Mouse (Mus musculus) lung, embryonic 14.5 days (tissue): ENCODE data around the gene Wwox. TPM values are rescaled to one million over a fixed set of nuclear protein-coding genes. Genes with fewer than 3 reads are reported as not detected.

Experiments used
- ATAC-seq: fragments of 200-750 bp; cut with Nextera tagmentation; 2 replicates; pipeline ENCODE4 v1.8.0; 2017; ENCODE audit warnings: mild to moderate bottlenecking, moderate TSS enrichment, moderate library complexity; ENCODE audit not compliant: insufficient read depth
- DNase-seq: peaks from one replicate; pipeline ENCODE4 v3.0.0-alpha.2; 2015
- H3K27ac ChIP-seq: fragments of 300-500 bp; sonication (generic); 2 replicates; pipeline ENCODE4 v1.5.1; 2014; ENCODE audit warnings: low read depth, mild to moderate bottlenecking, moderate library complexity
- H3K27me3 ChIP-seq: fragments of 300-500 bp; sonication (generic); 2 replicates; pipeline ENCODE4 v1.6.1; 2014; ENCODE audit warnings: low read length, control low read depth; ENCODE audit not compliant: insufficient read depth
- H3K36me3 ChIP-seq: fragments of 300-500 bp; sonication (generic); 2 replicates; pipeline ENCODE4 v1.6.1; 2014; ENCODE audit warnings: control low read depth; ENCODE audit not compliant: insufficient read depth
- H3K4me1 ChIP-seq: fragments of 300-500 bp; sonication (generic); 2 replicates; pipeline ENCODE4 v1.6.1; 2014; ENCODE audit warnings: antibody characterized with exemption, control low read depth; ENCODE audit not compliant: insufficient read depth
- H3K4me2 ChIP-seq: fragments of 300-500 bp; sonication (generic); 2 replicates; pipeline ENCODE4 v1.6.1; 2014; ENCODE audit warnings: mild to moderate bottlenecking
- H3K4me3 ChIP-seq: fragments of 300-500 bp; sonication (generic); 2 replicates; pipeline ENCODE4 v1.5.1; 2014; ENCODE audit warnings: low read depth, low read length
- H3K9ac ChIP-seq: fragments of 300-500 bp; sonication (generic); 2 replicates; pipeline ENCODE4 v1.6.1; 2014
- H3K9me3 ChIP-seq: fragments of 300-500 bp; sonication (generic); 2 replicates; pipeline ENCODE4 v1.6.1; 2016; ENCODE audit warnings: low read depth, low read length, control low read depth
- CTCF ChIP-seq: IDR thresholded peaks from 2 replicates; pipeline ENCODE4 v1.5.1; 2016; ENCODE audit warnings: antibody characterized with exemption, low read depth
- WGBS: fragments of 180-500 bp; shearing (Covaris S2); extraction: QIAGEN DNeasy Blood & Tissue Kit; methylation state at CpG from one replicate; pipeline ENCODE4 v1.1.7; 2014; 5-methylcytosine and 5-hydroxymethylcytosine counted together
- polyA plus RNA-seq: library from polyadenylated mRNA; unstranded; fragments of >200 nt; fragmentation: Nextera tagmentation; extraction: Ambion mirVana; gene quantifications from 2 replicates; pipeline ENCODE4 v1.2.1, GENCODE M21; 2014

Gene Wwox
- polyA plus RNA-seq, 1 experiment from 2014 or later: 16.1 TPM

DNA sequence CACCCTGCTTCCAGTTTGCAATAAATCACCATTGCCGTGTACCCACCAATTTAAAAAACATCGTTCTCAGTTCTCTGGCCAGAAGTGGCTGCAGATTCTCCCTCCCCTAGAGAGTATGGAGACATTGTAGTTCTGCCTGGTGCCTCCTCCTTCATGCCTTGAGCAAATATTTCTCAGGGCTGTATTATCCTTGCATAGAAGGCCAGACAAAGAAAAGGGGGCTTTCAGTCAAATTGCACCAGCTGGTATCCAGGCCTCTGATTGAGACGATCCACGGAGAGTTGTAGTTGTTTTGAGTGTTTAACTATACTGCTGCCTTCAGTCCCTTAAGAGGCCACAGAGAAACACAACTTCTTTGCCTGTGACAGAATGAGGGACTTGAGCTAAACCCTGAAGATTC is 935.5 kb downstream of the Wwox start:
- Histone ChIP-seq H3K4me3 (no peak overlapping the region), H3K9ac (no peak overlapping the region), H3K27me3 (no peaks in the 10 kb centered on the region), H3K4me2 (peak overlapping the region; percentile 20; the same call in 1 of the 2 replicates), H3K27ac (peak overlapping the region; percentile 70), H3K4me1 (peaks cover 18% of the 10 kb centered on the region), H3K36me3 (no peaks in the 10 kb centered on the region), H3K9me3 (no peaks in the 10 kb centered on the region)
- ATAC-seq (peak; percentile 36; the same call in 1 of the 2 replicates), DNase-seq (no peak)
- WGBS: 20% methylated on average over 4 of the region's 4 CpGs
- no peak for TF ChIP-seq CTCF

DNA sequence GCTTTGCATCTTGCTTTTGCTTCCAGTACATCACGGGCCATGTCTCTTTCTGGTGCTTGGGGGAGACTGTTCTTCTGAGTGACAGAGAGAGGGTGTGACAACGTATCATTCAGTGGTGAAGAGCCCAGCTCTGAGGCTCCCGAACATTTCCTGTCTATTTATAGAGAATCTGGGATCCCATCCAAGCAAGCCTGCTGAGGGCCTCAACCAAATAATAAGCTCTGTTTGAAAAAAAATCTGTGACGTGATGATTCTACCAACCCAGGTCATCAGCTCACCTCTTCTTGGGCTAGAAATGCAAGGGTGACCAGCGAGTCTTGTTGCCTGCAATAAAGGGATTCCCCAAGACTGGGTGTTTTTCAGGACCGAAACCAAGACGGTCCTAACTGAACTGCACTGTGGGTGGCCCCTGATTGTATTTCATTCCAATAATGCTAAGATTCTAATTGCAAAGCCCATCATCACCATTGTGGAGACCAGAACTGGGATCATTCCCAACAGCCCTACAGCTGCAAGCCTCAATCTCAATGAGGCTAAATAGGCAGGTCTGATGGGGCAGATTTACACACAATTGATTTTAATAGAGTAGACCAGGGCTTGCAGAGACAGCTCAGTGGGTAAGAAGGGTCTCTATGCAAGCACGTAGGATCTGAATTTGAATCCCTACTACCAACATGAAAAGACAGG is 936.0 kb downstream of the Wwox start:
- ATAC-seq: peak; percentile 87
- no peak overlapping the region for H3K9ac ChIP-seq
- H3K36me3 ChIP-seq: no peaks in the 10 kb centered on the region
- peaks cover 18% of the 10 kb centered on the region for H3K4me1 ChIP-seq
- H3K9me3 ChIP-seq: no peaks in the 10 kb centered on the region
- H3K4me2 ChIP-seq: peak overlapping the region; percentile 20; the same call in 1 of the 2 replicates
- H3K4me3 ChIP-seq: no peak overlapping the region
- peak overlapping the region; percentile 70; the same call in 1 of the 2 replicates for H3K27ac ChIP-seq
- DNase-seq: peak; percentile 92
- no peak for TF ChIP-seq CTCF
- H3K27me3 ChIP-seq: no peaks in the 10 kb centered on the region
- 32% methylated on average over 8 of the region's 8 CpGs for WGBS

DNA sequence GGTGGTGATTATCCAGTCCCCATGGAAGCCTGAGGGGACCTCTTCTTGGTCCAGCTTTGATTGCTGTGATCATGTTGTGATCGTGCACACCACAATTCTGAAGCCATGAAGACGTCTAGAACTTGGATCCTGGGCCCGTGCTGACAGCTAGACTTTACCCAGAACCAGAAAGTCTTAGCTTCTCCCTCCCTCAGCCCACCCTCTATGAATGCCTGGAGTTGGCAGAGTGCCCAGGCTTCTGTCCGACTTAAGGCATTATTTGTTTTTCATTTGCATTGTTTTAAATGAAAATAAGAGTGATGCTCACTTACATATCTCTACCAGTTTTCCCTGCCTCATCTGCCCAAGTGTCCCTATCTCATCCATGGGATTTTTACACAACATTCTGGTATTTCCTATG is 937.9 kb downstream of the Wwox start:
- WGBS: 31% methylated on average over 4 of the region's 4 CpGs
- H3K9ac ChIP-seq: no peak overlapping the region
- ATAC-seq (peak; percentile 25; the same call in 1 of the 2 replicates), DNase-seq (peak; percentile 87)
- TF ChIP-seq CTCF: no peak
- H3K4me3 ChIP-seq: no peak overlapping the region
- no peak overlapping the region for H3K27ac ChIP-seq
- no peaks in the 10 kb centered on the region for H3K9me3 ChIP-seq
- no peak overlapping the region for H3K4me2 ChIP-seq
- H3K36me3 ChIP-seq: no peaks in the 10 kb centered on the region
- no peaks in the 10 kb centered on the region for H3K27me3 ChIP-seq
- peaks cover 18% of the 10 kb centered on the region for H3K4me1 ChIP-seq

DNA sequence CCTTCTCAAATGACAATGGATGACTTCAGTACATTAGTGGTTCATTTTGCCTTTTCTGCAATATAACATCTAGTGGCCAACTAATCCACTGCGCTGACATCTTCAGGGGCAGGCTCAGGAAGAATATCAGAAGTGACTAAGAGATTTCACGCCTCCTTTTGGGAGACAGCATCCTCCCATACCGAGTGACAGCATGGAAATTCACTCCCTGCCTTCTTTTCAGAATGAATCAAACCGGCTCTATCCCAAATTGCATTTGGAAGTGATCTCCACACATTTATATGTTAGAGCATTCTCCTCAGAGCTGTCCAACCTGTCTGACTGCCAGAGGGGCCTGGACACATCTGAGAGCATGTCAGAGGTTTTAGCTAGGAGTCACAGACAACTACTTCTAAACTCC is 940.6 kb downstream of the Wwox start:
- H3K27ac ChIP-seq: no peak overlapping the region
- H3K9me3 ChIP-seq: no peaks in the 10 kb centered on the region
- H3K4me2 ChIP-seq: no peak overlapping the region
- DNase-seq (no peak), ATAC-seq (no peak)
- no peak overlapping the region for H3K9ac ChIP-seq
- H3K4me1 ChIP-seq: peaks cover 11% of the 10 kb centered on the region
- 66% methylated on average over 4 of the region's 4 CpGs for WGBS
- no peak for TF ChIP-seq CTCF
- H3K36me3 ChIP-seq: no peaks in the 10 kb centered on the region
- H3K4me3 ChIP-seq: no peak overlapping the region
- H3K27me3 ChIP-seq: no peaks in the 10 kb centered on the region

DNA sequence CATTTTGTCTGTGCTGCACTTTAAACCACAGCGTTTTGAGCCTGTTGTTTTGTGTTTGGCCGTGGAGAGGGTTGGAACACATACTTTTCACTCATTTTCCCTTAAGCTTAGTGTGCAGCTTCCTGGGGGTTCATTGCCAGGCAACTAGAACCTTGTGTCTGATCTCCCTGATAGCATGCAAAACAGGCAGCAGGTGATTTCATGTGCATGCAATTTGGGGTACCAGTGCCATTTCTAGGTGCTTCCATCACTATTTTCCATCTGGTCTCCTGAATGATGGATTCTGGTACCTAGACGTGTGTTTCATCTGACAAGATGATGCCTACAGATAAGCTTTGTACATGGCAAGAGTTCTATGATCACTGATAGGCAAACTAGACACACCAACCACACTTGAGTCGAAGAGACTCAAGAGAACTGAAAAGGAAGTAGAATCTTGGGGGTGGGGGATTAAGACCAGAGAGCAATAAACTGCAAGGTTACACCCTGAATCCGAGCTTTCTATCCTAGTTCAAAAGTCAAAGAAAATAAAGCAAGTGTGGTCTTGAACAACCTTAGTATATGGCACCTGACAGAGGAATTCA is 951.6 kb downstream of the Wwox start:
- 77% methylated on average over 5 of the region's 5 CpGs for WGBS
- TF ChIP-seq CTCF: no peak
- no peaks in the 10 kb centered on the region for H3K27me3 ChIP-seq
- DNase-seq (no peak), ATAC-seq (no peak)
- H3K9ac ChIP-seq: no peak overlapping the region
- H3K9me3 ChIP-seq: no peaks in the 10 kb centered on the region
- H3K4me3 ChIP-seq: no peak overlapping the region
- no peaks in the 10 kb centered on the region for H3K36me3 ChIP-seq
- no peak overlapping the region for H3K4me2 ChIP-seq
- H3K4me1 ChIP-seq: no peaks in the 10 kb centered on the region
- H3K27ac ChIP-seq: no peak overlapping the region

DNA sequence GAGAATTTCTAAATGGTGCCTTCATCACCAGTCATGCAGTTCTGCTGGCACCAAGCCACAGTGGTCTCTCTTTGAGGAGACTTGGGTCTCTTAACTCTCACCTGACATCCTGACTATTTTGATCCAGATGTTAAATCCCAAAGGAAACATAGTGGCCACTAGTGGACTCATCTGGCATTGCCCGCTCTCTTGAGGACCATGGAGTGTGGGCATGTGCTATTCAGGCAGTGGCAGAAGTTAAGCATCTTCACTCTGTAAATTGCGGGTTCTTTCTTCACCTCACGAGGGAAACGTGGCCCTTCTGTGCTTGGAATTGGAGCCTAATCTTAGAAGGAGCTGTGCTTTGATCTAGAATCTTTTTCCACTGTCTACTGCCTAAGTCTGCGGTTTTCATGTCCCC is 956.4 kb downstream of the Wwox start:
- Histone ChIP-seq H3K4me3 (no peak overlapping the region), H3K9ac (no peak overlapping the region), H3K4me1 (no peaks in the 10 kb centered on the region), H3K36me3 (no peaks in the 10 kb centered on the region), H3K4me2 (no peak overlapping the region), H3K9me3 (no peaks in the 10 kb centered on the region), H3K27me3 (no peaks in the 10 kb centered on the region), H3K27ac (no peak overlapping the region)
- ATAC-seq (no peak), DNase-seq (peak; percentile 46)
- WGBS: 67% methylated on average over 5 of the region's 5 CpGs
- TF ChIP-seq CTCF: peak; percentile 70

DNA sequence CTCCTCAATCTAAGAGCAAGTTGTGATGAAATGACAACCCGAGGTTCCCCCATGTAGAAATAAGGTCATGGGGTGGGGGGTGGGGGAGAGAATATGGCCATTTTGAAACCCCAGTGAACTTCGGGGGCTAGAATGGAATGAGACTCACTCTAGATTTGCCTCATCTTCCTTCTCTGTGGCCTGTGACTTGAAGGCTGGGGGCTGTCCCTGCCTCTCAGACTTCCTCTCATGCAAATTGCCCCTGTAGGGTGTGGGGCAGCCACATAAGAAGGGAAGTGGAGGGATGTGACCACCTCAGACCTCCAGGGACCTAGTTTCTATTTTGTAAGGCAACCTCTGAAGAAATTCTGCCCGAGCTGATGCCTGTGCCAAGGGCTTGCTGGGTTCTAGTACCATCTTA is 958.5 kb downstream of the Wwox start:
- WGBS: 79% methylated on average over 3 of the region's 3 CpGs
- no peak overlapping the region for H3K9ac ChIP-seq

More for the DNA sequence above, 958.5 kb downstream of the Wwox start:
- Histone ChIP-seq H3K4me1 (no peaks in the 10 kb centered on the region), H3K4me3 (no peak overlapping the region), H3K4me2 (no peak overlapping the region), H3K27ac (no peak overlapping the region), H3K9me3 (no peaks in the 10 kb centered on the region), H3K27me3 (no peaks in the 10 kb centered on the region), H3K36me3 (no peaks in the 10 kb centered on the region)
- DNase-seq: no peak
- TF ChIP-seq CTCF: no peak
- ATAC-seq: no peak
